Mouse (Mus musculus): ENCODE measurements around the gene Slc38a7. TPM values are rescaled to one million over a fixed set of nuclear protein-coding genes. Genes with fewer than 3 reads are reported as not detected.
A peak's percentile ranks its signal among the peaks of the same experiment; 100 is the strongest.
"Not testable (repeated sequence)": the region's sequence is repeated elsewhere in the genome, so short reads cannot be mapped to it uniquely, and the experiment has no call there.

Slc38a7 gene
- polyA plus RNA-seq, 1 experiment from 2014 or later = 26.1 TPM

GRCm38 (mm10) chr8:95845026-95845425 is 8.3 kb downstream of the Slc38a7 start:
- Histone ChIP-seq H3K4me2 (no peak overlapping the region), H3K9ac (no peak overlapping the region), H3K9me3 (no peaks in the 10 kb centered on the region), H3K36me3 (peaks cover 52% of the 10 kb centered on the region), H3K4me1 (replicated peaks) (no peaks in the 10 kb centered on the region), H3K4me3 (no peak overlapping the region), H3K27me3 (no peaks in the 10 kb centered on the region), H3K27ac (replicated peaks) (no peak overlapping the region)
- ATAC-seq (ENCODE audit: low FRiP score, low read depth) = no peak
- 90% methylated on average over 7 of the region's 7 CpGs for WGBS

GRCm38 (mm10) chr8:95843968-95844367 is 9.4 kb downstream of the Slc38a7 start:
- Histone ChIP-seq H3K27ac (replicated peaks) (no peak overlapping the region), H3K36me3 (peaks cover 57% of the 10 kb centered on the region), H3K9me3 (no peaks in the 10 kb centered on the region), H3K4me3 (no peak overlapping the region), H3K9ac (no peak overlapping the region), H3K4me1 (replicated peaks) (no peaks in the 10 kb centered on the region), H3K4me2 (no peak overlapping the region), H3K27me3 (no peaks in the 10 kb centered on the region)
- ATAC-seq (ENCODE audit: low FRiP score, low read depth) = no peak
- 94% methylated on average over 6 of the region's 6 CpGs for WGBS

- Histone ChIP-seq H3K9ac (no peak overlapping the region), H3K36me3 (peaks cover 63% of the 10 kb centered on the region), H3K9me3 (no peaks in the 10 kb centered on the region), H3K4me1 (replicated peaks) (no peaks in the 10 kb centered on the region), H3K4me3 (no peak overlapping the region), H3K27me3 (no peaks in the 10 kb centered on the region), H3K27ac (replicated peaks) (no peak overlapping the region), H3K4me2 (no peak overlapping the region)
- 93% methylated on average over 15 of the region's 15 CpGs for WGBS
- no peak for ATAC-seq (ENCODE audit: low FRiP score, low read depth)
Measured at GRCm38 (mm10) chr8:95841436-95841835, 11.9 kb downstream of the Slc38a7 start.

- no peak overlapping the region for H3K9ac ChIP-seq
- no peak overlapping the region for H3K27ac ChIP-seq (replicated peaks)
- no peak for ATAC-seq (ENCODE audit: low FRiP score, low read depth)
- no peak overlapping the region for H3K4me2 ChIP-seq
- no peaks in the 10 kb centered on the region for H3K4me1 ChIP-seq (replicated peaks)
- WGBS = 96% methylated on average over 4 of the region's 4 CpGs
- H3K27me3 ChIP-seq = no peaks in the 10 kb centered on the region
- H3K9me3 ChIP-seq = no peaks in the 10 kb centered on the region
- peaks cover 56% of the 10 kb centered on the region for H3K36me3 ChIP-seq
- H3K4me3 ChIP-seq = no peak overlapping the region
Measured at GRCm38 (mm10) chr8:95839289-95839688, 14.1 kb downstream of the Slc38a7 start.

GRCm38 (mm10) chr8:95837266-95837665 is 16.1 kb downstream of the Slc38a7 start:
- no peak for ATAC-seq (ENCODE audit: low FRiP score, low read depth)
- WGBS = 95% methylated on average over 10 of the region's 10 CpGs
- peaks cover 40% of the 10 kb centered on the region for H3K36me3 ChIP-seq

GRCm38 (mm10) chr8:95835891-95836290 is 17.4 kb downstream of the Slc38a7 start:
- Histone ChIP-seq H3K27me3 (no peaks in the 10 kb centered on the region), H3K9me3 (no peaks in the 10 kb centered on the region), H3K4me2 (no peak overlapping the region), H3K36me3 (peaks cover 27% of the 10 kb centered on the region; the same call in 1 of the 2 replicates), H3K4me3 (no peak overlapping the region), H3K27ac (replicated peaks) (no peak overlapping the region), H3K4me1 (replicated peaks) (peaks cover 13% of the 10 kb centered on the region), H3K9ac (no peak overlapping the region)
- no peak for ATAC-seq (ENCODE audit: low FRiP score, low read depth)
- WGBS = 76% methylated on average over 4 of the region's 4 CpGs

More at GRCm38 (mm10) chr8:95837266-95837665, 16.1 kb downstream of the Slc38a7 start:
- Histone ChIP-seq H3K4me1 (replicated peaks) (peaks cover 13% of the 10 kb centered on the region), H3K27me3 (no peaks in the 10 kb centered on the region), H3K4me2 (no peak overlapping the region), H3K9me3 (no peaks in the 10 kb centered on the region), H3K27ac (replicated peaks) (no peak overlapping the region), H3K9ac (no peak overlapping the region), H3K4me3 (no peak overlapping the region)

GRCm38 (mm10) chr8:95833435-95833984 is 19.8 kb downstream of the Slc38a7 start:
- Histone ChIP-seq H3K4me3 (peak overlapping the region; percentile 29), H3K9me3 (no peaks in the 10 kb centered on the region), H3K9ac (peak overlapping the region; percentile 7), H3K27ac (replicated peaks) (no peak overlapping the region), H3K4me2 (peak overlapping the region; percentile 54), H3K4me1 (replicated peaks) (peaks cover 13% of the 10 kb centered on the region), H3K27me3 (no peaks in the 10 kb centered on the region), H3K36me3 (0 out of 2 replicates have a peak, but pooled peaks cover 10% of the 10 kb centered on the region)
- WGBS = 1% methylated on average over 16 of the region's 16 CpGs
- peak; percentile 67 for ATAC-seq (ENCODE audit: low FRiP score, low read depth)

- 15% methylated on average over 16 of the region's 16 CpGs for WGBS
- Histone ChIP-seq H3K4me1 (replicated peaks) (peaks cover 13% of the 10 kb centered on the region), H3K27me3 (no peaks in the 10 kb centered on the region), H3K36me3 (0 out of 2 replicates have a peak, but pooled peaks cover 10% of the 10 kb centered on the region), H3K27ac (replicated peaks) (no peak overlapping the region), H3K9me3 (no peaks in the 10 kb centered on the region), H3K4me3 (peak overlapping the region; percentile 29), H3K4me2 (peak overlapping the region; percentile 54), H3K9ac (peak overlapping the region; percentile 7)
- peak; percentile 65 for ATAC-seq (ENCODE audit: low FRiP score, low read depth)
Measured at GRCm38 (mm10) chr8:95832603-95833434, 20.5 kb downstream of the Slc38a7 start.

- H3K4me1 ChIP-seq (replicated peaks) = peaks cover 13% of the 10 kb centered on the region
- H3K9ac ChIP-seq = no peak overlapping the region
- H3K4me2 ChIP-seq = no peak overlapping the region
- H3K36me3 ChIP-seq = no peaks in the 10 kb centered on the region
- no peaks in the 10 kb centered on the region for H3K27me3 ChIP-seq
- no peak overlapping the region for H3K4me3 ChIP-seq
- ATAC-seq (ENCODE audit: low FRiP score, low read depth) = no peak
- WGBS = 80% methylated on average over 3 of the region's 3 CpGs
- no peaks in the 10 kb centered on the region for H3K9me3 ChIP-seq
- no peak overlapping the region for H3K27ac ChIP-seq (replicated peaks)
Measured at GRCm38 (mm10) chr8:95830144-95830543, 23.2 kb downstream of the Slc38a7 start.

- not testable (repeated sequence) for H3K27ac ChIP-seq (replicated peaks); H3K36me3 ChIP-seq; H3K4me1 ChIP-seq (replicated peaks); H3K9me3 ChIP-seq; ATAC-seq (ENCODE audit: low FRiP score, low read depth); H3K9ac ChIP-seq; H3K4me3 ChIP-seq; H3K4me2 ChIP-seq; H3K27me3 ChIP-seq
- 56% methylated on average over 25 of the region's 25 CpGs for WGBS
Measured at GRCm38 (mm10) chr8:95825162-95825561, 28.2 kb downstream of the Slc38a7 start, which contains the start of gene Sap18b. TSS of gene Sap18b (plus strand) at chr8:95825346.

GRCm38 (mm10) chr8:95822699-95823098 is 30.6 kb downstream of the Slc38a7 start:
- no peak overlapping the region for H3K9ac ChIP-seq
- WGBS = 86% methylated on average over 3 of the region's 3 CpGs
- no peaks in the 10 kb centered on the region for H3K36me3 ChIP-seq
- no peaks in the 10 kb centered on the region for H3K27me3 ChIP-seq
- no peaks in the 10 kb centered on the region for H3K9me3 ChIP-seq
- H3K4me3 ChIP-seq = no peak overlapping the region
- H3K4me1 ChIP-seq (replicated peaks) = no peaks in the 10 kb centered on the region
- no peak for ATAC-seq (ENCODE audit: low FRiP score, low read depth)
- no peak overlapping the region for H3K27ac ChIP-seq (replicated peaks)
- H3K4me2 ChIP-seq = no peak overlapping the region

GRCm38 (mm10) chr8:95822096-95822495 is 31.2 kb downstream of the Slc38a7 start:
- no peaks in the 10 kb centered on the region for H3K36me3 ChIP-seq
- no peak overlapping the region for H3K27ac ChIP-seq (replicated peaks)
- H3K27me3 ChIP-seq = no peaks in the 10 kb centered on the region
- WGBS = 86% methylated on average over 5 of the region's 5 CpGs
- no peaks in the 10 kb centered on the region for H3K4me1 ChIP-seq (replicated peaks)
- no peaks in the 10 kb centered on the region for H3K9me3 ChIP-seq
- H3K9ac ChIP-seq = no peak overlapping the region
- ATAC-seq (ENCODE audit: low FRiP score, low read depth) = no peak
- no peak overlapping the region for H3K4me2 ChIP-seq
- H3K4me3 ChIP-seq = no peak overlapping the region

Measured in hindbrain, embryonic 15.5 days (tissue).